Mouse (Mus musculus) left cerebral cortex, postnatal 4 days (tissue): ENCODE results near the gene Mcoln3. TPM values are rescaled to one million over a fixed set of nuclear protein-coding genes. Genes with fewer than 3 reads are reported as not detected.

Experiments
- DNase-seq: peaks from one replicate; pipeline ENCODE4 v3.0.0-alpha.2; 2022
- intact Hi-C: fragments of 180-260 bp; cut with DNase I; formaldehyde crosslinking; loops from one replicate; pipeline ENCODE4 v1.15.1; 2025
- total RNA-seq, 2 experiments: library from RNA; stranded (reverse); gene quantifications; 2 replicates each; pipeline ENCODE4 v1.2.3; 2021

Mcoln3 gene
- total RNA-seq, 2 experiments from 2014 or later: 0.16 to 0.18 TPM

GRCm38 (mm10) chr3:146123464-146123825 is 6.2 kb downstream of the Mcoln3 start:
- intact Hi-C loops: no loop called here
- no peak for DNase-seq

GRCm38 (mm10) chr3:146127205-146127604 is 10.0 kb downstream of the Mcoln3 start:
- intact Hi-C loops: no loop called here
- DNase-seq: no peak

- intact Hi-C loops: no loop called here
Measured at GRCm38 (mm10) chr3:146134834-146135233, 17.6 kb downstream of the Mcoln3 start.

GRCm38 (mm10) chr3:146135417-146135816 is 18.2 kb downstream of the Mcoln3 start:
- DNase-seq: no peak
- intact Hi-C loops: no loop called here

More at GRCm38 (mm10) chr3:146134834-146135233, 17.6 kb downstream of the Mcoln3 start:
- DNase-seq: no peak

- intact Hi-C loops: no loop called here
- DNase-seq: no peak
Measured at GRCm38 (mm10) chr3:146136422-146136821, 19.2 kb downstream of the Mcoln3 start.

GRCm38 (mm10) chr3:146140276-146140675 is 23.0 kb downstream of the Mcoln3 start:
- intact Hi-C loops: no loop called here
- DNase-seq: no peak

GRCm38 (mm10) chr3:146142523-146142922 is 25.3 kb downstream of the Mcoln3 start:
- DNase-seq: no peak
- intact Hi-C loops: no loop called here

GRCm38 (mm10) chr3:146145501-146145900 is 28.3 kb downstream of the Mcoln3 start:
- no peak for DNase-seq
- intact Hi-C loops: no loop called here

- DNase-seq: no peak
- intact Hi-C loops: no loop called here
Measured at GRCm38 (mm10) chr3:146146131-146146530, 28.9 kb downstream of the Mcoln3 start.

- no peak for DNase-seq
- intact Hi-C loops: no loop called here
Measured at GRCm38 (mm10) chr3:146149156-146150057, 32.2 kb downstream of the Mcoln3 start, which contains the start of gene Mcoln2. TSS of gene Mcoln2 (plus strand) at chr3:146149833.

- DNase-seq: no peak
- intact Hi-C loops: no loop called here
Measured at GRCm38 (mm10) chr3:146150058-146150400, 32.8 kb downstream of the Mcoln3 start.

- DNase-seq: no peak
- intact Hi-C loops: no loop called here
Measured at GRCm38 (mm10) chr3:146150560-146150959, 33.3 kb downstream of the Mcoln3 start.

GRCm38 (mm10) chr3:146151328-146151727 is 34.1 kb downstream of the Mcoln3 start:
- no peak for DNase-seq
- intact Hi-C loops: no loop called here

- DNase-seq: no peak
- intact Hi-C loops: no loop called here
Measured at GRCm38 (mm10) chr3:146151755-146152154, 34.5 kb downstream of the Mcoln3 start.

GRCm38 (mm10) chr3:146152348-146152747 is 35.1 kb downstream of the Mcoln3 start:
- intact Hi-C loops: no loop called here
- DNase-seq: no peak

GRCm38 (mm10) chr3:146152913-146153312 is 35.7 kb downstream of the Mcoln3 start:
- DNase-seq: no peak
- intact Hi-C loops: no loop called here

GRCm38 (mm10) chr3:146153862-146154611 is 36.8 kb downstream of the Mcoln3 start:
- intact Hi-C loops: no loop called here
- DNase-seq: no peak

- intact Hi-C loops: no loop called here
Measured at GRCm38 (mm10) chr3:146155628-146156576, 38.7 kb downstream of the Mcoln3 start.

GRCm38 (mm10) chr3:146156811-146157210 is 39.6 kb downstream of the Mcoln3 start:
- no peak for DNase-seq
- intact Hi-C loops: no loop called here

More at GRCm38 (mm10) chr3:146155628-146156576, 38.7 kb downstream of the Mcoln3 start:
- DNase-seq: no peak

- DNase-seq: no peak
- intact Hi-C loops: no loop called here
Measured at GRCm38 (mm10) chr3:146158039-146158438, 40.8 kb downstream of the Mcoln3 start.

- intact Hi-C loops: no loop called here
- no peak for DNase-seq
Measured at GRCm38 (mm10) chr3:146159360-146159759, 42.1 kb downstream of the Mcoln3 start.
